Mouse (Mus musculus) heart, postnatal 14 days (tissue): ENCODE data around the gene Cacng6. TPM values are rescaled to one million over a fixed set of nuclear protein-coding genes. Genes with fewer than 3 reads are reported as not detected.

Experiments
- DNase-seq, 2 experiments: peaks; one replicate each; pipeline ENCODE4 v3.0.0; 2021 to 2022
- intact Hi-C: fragments of 180-260 bp; cut with DNase I; formaldehyde crosslinking; loops from one replicate; pipeline ENCODE4 v1.15.1; 2025
- microRNA-seq, 2 experiments: library from miRNA; unstranded; fragments of <30 nt; microRNA quantifications; one replicate each; pipeline ENCODE4 v1.2.0; 2021 to 2022
- total RNA-seq, 2 experiments: library from RNA; stranded (reverse); gene quantifications; 2 replicates each; pipeline ENCODE4 v1.2.3; 2021

Gene Cacng6
- total RNA-seq, 2 experiments from 2014 or later, result 0.72 to 0.95 TPM

GRCm38 (mm10) chr7:3457111-3457840 lies 33.3 kb downstream of the Cacng6 start:
- no peak for DNase-seq
- intact Hi-C loops, result no loop called here

GRCm38 (mm10) chr7:3457841-3458217 lies 33.8 kb downstream of the Cacng6 start:
- no peak for DNase-seq
- intact Hi-C loops, result no loop called here

GRCm38 (mm10) chr7:3460261-3460660 lies 36.3 kb downstream of the Cacng6 start:
- DNase-seq, result no peak
- intact Hi-C loops, result no loop called here

GRCm38 (mm10) chr7:3463306-3463705 lies 39.3 kb downstream of the Cacng6 start:
- no peak for DNase-seq

GRCm38 (mm10) chr7:3468614-3469013 lies 44.6 kb downstream of the Cacng6 start:
- intact Hi-C loops, result no loop called here
- DNase-seq, result no peak

More at GRCm38 (mm10) chr7:3463306-3463705, 39.3 kb downstream of the Cacng6 start:
- intact Hi-C loops, result no loop called here

- no peak for DNase-seq
- intact Hi-C loops, result no loop called here
These were observed 48.8 kb downstream of the Cacng6 start for GRCm38 (mm10) chr7:3472774-3473173.

GRCm38 (mm10) chr7:3474291-3475080 lies 50.5 kb downstream of the Cacng6 start:
- no peak for DNase-seq
- intact Hi-C loops, result no loop called here

GRCm38 (mm10) chr7:3476728-3477127 lies 52.7 kb downstream of the Cacng6 start:
- intact Hi-C loops, result no loop called here
- DNase-seq, result no peak

- intact Hi-C loops, result no loop called here
- no peak for DNase-seq
These were observed 58.1 kb downstream of the Cacng6 start for GRCm38 (mm10) chr7:3481948-3482608.

Small RNA genes lying within 50 kb of the gene (microRNA-seq; reads per million reads assigned to microRNA genes)
- 12.6 to 977 reads per million in 2 experiments for gene Gm23450

Other genes starting within 250 kb of the Cacng6 start
- gene Nlrp12, start 174.5 kb upstream of the Cacng6 start, total RNA-seq, result not detected
- gene Myadm, start 135.1 kb upstream of the Cacng6 start, total RNA-seq, result 100 to 1,000 TPM; 196 to 216 TPM
- gene Prkcg, start 135.0 kb upstream of the Cacng6 start, total RNA-seq, result 1 to 10 TPM; 3.2 to 3.5 TPM
- 1 to 10 TPM; 5.3 to 5.6 TPM for gene Cacng7, start 91.2 kb upstream of the Cacng6 start, total RNA-seq
- not detected for gene Cacng8, start 33.5 kb upstream of the Cacng6 start, total RNA-seq
- gene Tarm1, start 78.4 kb downstream of the Cacng6 start, total RNA-seq, result not detected
- under 1 TPM; 0.19 to 0.34 TPM for gene Oscar, start 192.0 kb downstream of the Cacng6 start, total RNA-seq
- gene Ndufa3, start 193.2 kb downstream of the Cacng6 start, total RNA-seq, result 1,000 to 10,000 TPM; 1,807 to 1,867 TPM
- 10 to 100 TPM; 15.1 to 16.9 TPM for gene Tfpt, start 205.7 kb downstream of the Cacng6 start, total RNA-seq
- 10 to 100 TPM; 22.5 to 26.5 TPM for gene Prpf31, start 205.8 kb downstream of the Cacng6 start, total RNA-seq
- gene Cnot3, start 221.1 kb downstream of the Cacng6 start, total RNA-seq, result 10 to 100 TPM; 30.4 to 34.1 TPM
- gene Leng1, start 241.6 kb downstream of the Cacng6 start, total RNA-seq, result 1 to 10 TPM; 8.5 to 9.6 TPM